Mouse (Mus musculus): Measurements from ENCODE around the gene Ift22.

GRCm38 (mm10) chr5:136962966-136963540, 55.1 kb downstream of the Ift22 start:
- TF ChIP-seq CTCF (IDR thresholded peaks at IDR 0.05; ENCODE audit: borderline replicate concordance, extremely low read depth, insufficient read depth, insufficient read length) (no peak), POLR2A (IDR thresholded peaks at IDR 0.05; ENCODE audit: borderline replicate concordance, extremely low read depth, insufficient read depth, insufficient read length, poor library complexity, severe bottlenecking) (no peak)

Measured in brain, embryonic 14.5 days (tissue).